Mouse (Mus musculus) kidney, embryonic 16.5 days (tissue): ENCODE measurements around the gene Zbtb8os. TPM values are rescaled to one million over a fixed set of nuclear protein-coding genes. Genes with fewer than 3 reads are reported as not detected.
"Not testable (repeated sequence)": the region's sequence is repeated elsewhere in the genome, so short reads cannot be mapped to it uniquely, and the experiment has no call there.

Experiments used
- ATAC-seq: fragments of 200-750 bp; cut with Nextera tagmentation; 2 replicates; pipeline ENCODE4 v1.8.0; 2017; ENCODE audit warnings: moderate TSS enrichment; ENCODE audit not compliant: low FRiP score, low TSS enrichment
- H3K27ac ChIP-seq: fragments of 300-500 bp; sonication (generic); 2 replicates; pipeline ENCODE4 v1.5.1; 2014; ENCODE audit warnings: low read length
- H3K27me3 ChIP-seq: fragments of 300-500 bp; sonication (generic); 2 replicates; pipeline ENCODE4 v1.6.1; 2014; ENCODE audit warnings: low read length, control low read depth, mixed read lengths; ENCODE audit not compliant: insufficient read depth
- H3K36me3 ChIP-seq: fragments of 300-500 bp; sonication (generic); 2 replicates; pipeline ENCODE4 v1.6.1; 2014; ENCODE audit warnings: low read length, control low read depth, mixed read lengths; ENCODE audit not compliant: insufficient read depth
- H3K4me1 ChIP-seq: fragments of 300-500 bp; sonication (generic); 2 replicates; pipeline ENCODE4 v1.6.1; 2014; ENCODE audit warnings: low read length, control low read depth, mixed read lengths; ENCODE audit not compliant: insufficient read depth
- H3K4me2 ChIP-seq: fragments of 300-500 bp; sonication (generic); replicated peaks from 2 replicates; pipeline ENCODE4 v1.6.1; 2014; ENCODE audit warnings: low read depth, low read length
- H3K4me3 ChIP-seq: fragments of 300-500 bp; sonication (generic); 2 replicates; pipeline ENCODE4 v1.5.1; 2014; ENCODE audit warnings: mild to moderate bottlenecking, low read length
- H3K9ac ChIP-seq: fragments of 300-500 bp; sonication (generic); replicated peaks from 2 replicates; pipeline ENCODE4 v1.6.1; 2014; ENCODE audit warnings: low read length
- H3K9me3 ChIP-seq: fragments of 300-500 bp; sonication (generic); 2 replicates; pipeline ENCODE4 v1.6.1; 2016; ENCODE audit warnings: low read length, control low read depth
- WGBS: fragments of 180-500 bp; shearing (Covaris S2); extraction: QIAGEN DNeasy Blood & Tissue Kit; methylation state at CpG from one replicate; pipeline ENCODE4 v1.1.7; 2014; 5-methylcytosine and 5-hydroxymethylcytosine counted together
- polyA plus RNA-seq: library from polyadenylated mRNA; unstranded; fragments of >200 nt; fragmentation: Nextera tagmentation; extraction: Ambion mirVana; gene quantifications from 2 replicates; pipeline ENCODE4 v1.2.1, GENCODE M21; 2015

Gene Zbtb8os
- polyA plus RNA-seq, 1 experiment from 2014 or later = 45.1 TPM

GRCm38 (mm10) chr4:129350644-129351043 lies 15.1 kb downstream of the Zbtb8os start:
- 5% methylated on average over 1 of the region's 1 CpGs for WGBS
- no peak overlapping the region for H3K4me2 ChIP-seq
- no peaks in the 10 kb centered on the region for H3K9me3 ChIP-seq
- H3K4me3 ChIP-seq = no peak overlapping the region
- peaks cover 19% of the 10 kb centered on the region; the same call in 1 of the 2 replicates for H3K36me3 ChIP-seq
- 0 out of 2 replicates have a peak, but pooled peaks cover 3% of the 10 kb centered on the region for H3K4me1 ChIP-seq
- no peak overlapping the region for H3K27ac ChIP-seq
- H3K9ac ChIP-seq = no peak overlapping the region
- H3K27me3 ChIP-seq = no peaks in the 10 kb centered on the region
- peak; percentile 88 for ATAC-seq

- Histone ChIP-seq H3K9ac (no peak overlapping the region), H3K4me1 (0 out of 2 replicates have a peak, but pooled peaks cover 3% of the 10 kb centered on the region), H3K4me2 (no peak overlapping the region), H3K27ac (no peak overlapping the region; the same call in 1 of the 2 replicates), H3K36me3 (peaks cover 21% of the 10 kb centered on the region; the same call in 1 of the 2 replicates), H3K27me3 (no peaks in the 10 kb centered on the region), H3K9me3 (no peaks in the 10 kb centered on the region), H3K4me3 (no peak overlapping the region)
- 73% methylated on average over 6 of the region's 6 CpGs for WGBS
- ATAC-seq = no peak
These were observed 15.6 kb downstream of the Zbtb8os start for GRCm38 (mm10) chr4:129351111-129351510.

GRCm38 (mm10) chr4:129353176-129353575 lies 17.7 kb downstream of the Zbtb8os start:
- 91% methylated on average over 12 of the region's 12 CpGs for WGBS
- Histone ChIP-seq H3K27me3 (no peaks in the 10 kb centered on the region), H3K36me3 (peaks cover 22% of the 10 kb centered on the region; the same call in 1 of the 2 replicates), H3K9me3 (no peaks in the 10 kb centered on the region), H3K4me1 (0 out of 2 replicates have a peak, but pooled peaks cover 3% of the 10 kb centered on the region), H3K4me2 (no peak overlapping the region), H3K4me3 (no peak overlapping the region), H3K9ac (no peak overlapping the region), H3K27ac (no peak overlapping the region)
- no peak for ATAC-seq

- Histone ChIP-seq H3K4me3 (no peak overlapping the region), H3K27ac (no peak overlapping the region), H3K9ac (no peak overlapping the region), H3K4me1 (0 out of 2 replicates have a peak, but pooled peaks cover 3% of the 10 kb centered on the region), H3K4me2 (no peak overlapping the region), H3K27me3 (no peaks in the 10 kb centered on the region), H3K36me3 (peaks cover 22% of the 10 kb centered on the region; the same call in 1 of the 2 replicates), H3K9me3 (no peaks in the 10 kb centered on the region)
- WGBS = 74% methylated on average over 15 of the region's 15 CpGs
- ATAC-seq = no peak
These were observed 18.7 kb downstream of the Zbtb8os start for GRCm38 (mm10) chr4:129354236-129354635.

- H3K9me3 ChIP-seq = no peaks in the 10 kb centered on the region
- no peak overlapping the region for H3K9ac ChIP-seq
- H3K27me3 ChIP-seq = no peaks in the 10 kb centered on the region
- no peak overlapping the region for H3K4me3 ChIP-seq
- H3K27ac ChIP-seq = peak overlapping the region; percentile 39
- H3K4me2 ChIP-seq = no peak overlapping the region
- H3K4me1 ChIP-seq = no peaks in the 10 kb centered on the region
- 50% methylated on average over 15 of the region's 15 CpGs for WGBS
- peak; percentile 70; the same call in 1 of the 2 replicates for ATAC-seq
- H3K36me3 ChIP-seq = peaks cover 34% of the 10 kb centered on the region
These were observed 22.2 kb downstream of the Zbtb8os start for GRCm38 (mm10) chr4:129357613-129358163.

- not testable (repeated sequence) for H3K4me1 ChIP-seq, H3K27ac ChIP-seq, ATAC-seq, H3K9me3 ChIP-seq, H3K9ac ChIP-seq, H3K4me3 ChIP-seq, H3K27me3 ChIP-seq, H3K4me2 ChIP-seq
- 91% methylated on average over 3 of the region's 3 CpGs for WGBS
- peaks cover 18% of the 10 kb centered on the region for H3K36me3 ChIP-seq
These were observed 26.7 kb downstream of the Zbtb8os start for GRCm38 (mm10) chr4:129362238-129362637.

GRCm38 (mm10) chr4:129362771-129363170 lies 27.3 kb downstream of the Zbtb8os start:
- Histone ChIP-seq H3K4me1 (no peaks in the 10 kb centered on the region), H3K9ac (no peak overlapping the region), H3K36me3 (peaks cover 15% of the 10 kb centered on the region), H3K4me3 (no peak overlapping the region), H3K27me3 (no peaks in the 10 kb centered on the region), H3K27ac (no peak overlapping the region), H3K9me3 (no peaks in the 10 kb centered on the region), H3K4me2 (no peak overlapping the region)
- no peak for ATAC-seq
- 79% methylated on average over 5 of the region's 5 CpGs for WGBS

GRCm38 (mm10) chr4:129363463-129363862 lies 28.0 kb downstream of the Zbtb8os start:
- no peak overlapping the region for H3K9ac ChIP-seq
- WGBS = 95% methylated on average over 9 of the region's 9 CpGs

GRCm38 (mm10) chr4:129364379-129364778 lies 28.9 kb downstream of the Zbtb8os start:
- WGBS = 92% methylated on average over 3 of the region's 3 CpGs
- Histone ChIP-seq H3K36me3 (peaks cover 14% of the 10 kb centered on the region), H3K4me1 (no peaks in the 10 kb centered on the region), H3K4me3 (no peak overlapping the region), H3K9ac (no peak overlapping the region), H3K4me2 (no peak overlapping the region), H3K27ac (no peak overlapping the region), H3K27me3 (no peaks in the 10 kb centered on the region), H3K9me3 (no peaks in the 10 kb centered on the region)
- no peak for ATAC-seq

More at GRCm38 (mm10) chr4:129363463-129363862, 28.0 kb downstream of the Zbtb8os start:
- Histone ChIP-seq H3K9me3 (no peaks in the 10 kb centered on the region), H3K4me3 (no peak overlapping the region), H3K27me3 (no peaks in the 10 kb centered on the region), H3K4me1 (no peaks in the 10 kb centered on the region), H3K36me3 (peaks cover 15% of the 10 kb centered on the region), H3K4me2 (no peak overlapping the region), H3K27ac (no peak overlapping the region)
- ATAC-seq = no peak

GRCm38 (mm10) chr4:129365224-129365623 lies 29.7 kb downstream of the Zbtb8os start:
- Histone ChIP-seq H3K4me2 (no peak overlapping the region), H3K4me1 (no peaks in the 10 kb centered on the region), H3K9ac (no peak overlapping the region), H3K36me3 (peaks cover 6% of the 10 kb centered on the region; the same call in 1 of the 2 replicates), H3K9me3 (no peaks in the 10 kb centered on the region), H3K4me3 (no peak overlapping the region), H3K27ac (no peak overlapping the region), H3K27me3 (no peaks in the 10 kb centered on the region)
- 86% methylated on average over 5 of the region's 5 CpGs for WGBS
- ATAC-seq = no peak
